Mouse (Mus musculus) adrenal gland, postnatal 4 days (tissue): Measurements from ENCODE around the gene Psg23. TPM values are rescaled to one million over a fixed set of nuclear protein-coding genes. Genes with fewer than 3 reads are reported as not detected.
"Not testable (repeated sequence)": the region's sequence is repeated elsewhere in the genome, so short reads cannot be mapped to it uniquely, and the experiment has no call there.

ENCODE experiments used
- DNase-seq, 2 experiments: peaks; one replicate each; pipeline ENCODE4 v3.0.0; 2021 to 2022; ENCODE audit warnings: low spot score in 2 of 2, mixed read lengths in 2 of 2
- long read RNA-seq, 2 experiments: library from polyadenylated mRNA; stranded (forward); transcript quantifications; one replicate each; pipeline ENCODE4 v2.0.0; 2021
- total RNA-seq, 2 experiments: library from RNA; stranded (reverse); gene quantifications; 2 replicates each; pipeline ENCODE4 v1.2.3; 2021

The Psg23 gene
- not detected for total RNA-seq
- long read RNA-seq, experiment 1 = 0 reads
- long read RNA-seq, experiment 2 = 0 reads

DNA sequence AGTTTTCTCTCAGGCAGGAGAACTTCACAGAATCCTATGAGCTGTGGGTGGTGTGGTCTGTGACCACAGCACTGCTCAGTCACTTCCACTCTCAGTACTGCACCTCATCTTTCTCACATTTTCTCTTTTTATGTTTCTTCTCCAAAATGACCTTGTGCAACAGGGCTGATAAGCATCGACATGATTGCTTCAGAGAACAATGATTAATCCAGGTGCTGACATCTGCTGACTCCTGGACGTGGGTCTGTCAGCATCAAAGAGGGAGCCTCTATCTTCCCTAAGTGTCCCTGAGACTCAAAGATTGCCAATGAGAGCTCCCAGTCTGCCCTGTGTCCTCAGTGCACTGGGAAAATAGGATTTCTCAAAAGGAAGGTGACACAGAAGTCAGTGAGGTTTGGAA is at the start of gene Psg23:
TSS of gene Psg23 (minus strand) at position 101 of the 400 bp plus-strand sequence.
- DNase-seq = not testable (repeated sequence)

DNA sequence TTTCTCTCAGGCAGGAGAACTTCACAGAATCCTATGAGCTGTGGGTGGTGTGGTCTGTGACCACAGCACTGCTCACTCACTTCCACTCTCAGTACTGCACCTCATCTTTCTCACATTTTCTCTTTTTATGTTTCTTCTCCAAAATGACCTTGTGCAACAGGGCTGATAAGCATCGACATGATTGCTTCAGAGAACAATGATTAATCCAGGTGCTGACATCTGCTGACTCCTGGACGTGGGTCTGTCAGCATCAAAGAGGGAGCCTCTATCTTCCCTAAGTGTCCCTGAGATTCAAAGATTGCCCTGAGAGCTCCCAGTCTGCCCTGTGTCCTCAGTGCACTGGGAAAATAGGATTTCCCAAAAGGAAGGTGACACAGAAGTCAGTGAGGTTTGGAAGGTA is 40.3 kb upstream of the Psg23 start, which contains the start of gene Psg21:
TSS of gene Psg21 (minus strand) at position 101 of the 400 bp plus-strand sequence.
- not testable (repeated sequence) for DNase-seq

DNA sequence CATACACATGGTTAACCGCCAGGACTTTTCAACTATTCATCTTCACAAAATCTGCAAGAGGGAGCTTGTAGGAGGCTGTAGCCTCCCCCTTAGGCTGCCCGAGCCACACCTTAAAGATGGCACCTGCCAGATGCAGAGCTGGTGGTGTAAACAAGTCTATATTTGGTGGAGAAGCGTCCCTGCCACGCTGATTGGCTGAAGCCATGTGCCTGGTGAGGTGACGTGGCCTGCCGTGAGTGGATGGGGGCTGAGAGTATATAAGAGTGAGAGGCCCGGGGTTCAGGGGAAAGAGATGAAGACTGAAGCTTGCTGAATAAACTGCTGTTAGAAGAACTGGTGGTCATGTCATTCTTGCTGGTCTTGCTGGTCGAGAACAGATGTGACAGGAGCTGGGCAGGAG is 10.6 kb upstream of the Psg23 start:
- not testable (repeated sequence) for DNase-seq

DNA sequence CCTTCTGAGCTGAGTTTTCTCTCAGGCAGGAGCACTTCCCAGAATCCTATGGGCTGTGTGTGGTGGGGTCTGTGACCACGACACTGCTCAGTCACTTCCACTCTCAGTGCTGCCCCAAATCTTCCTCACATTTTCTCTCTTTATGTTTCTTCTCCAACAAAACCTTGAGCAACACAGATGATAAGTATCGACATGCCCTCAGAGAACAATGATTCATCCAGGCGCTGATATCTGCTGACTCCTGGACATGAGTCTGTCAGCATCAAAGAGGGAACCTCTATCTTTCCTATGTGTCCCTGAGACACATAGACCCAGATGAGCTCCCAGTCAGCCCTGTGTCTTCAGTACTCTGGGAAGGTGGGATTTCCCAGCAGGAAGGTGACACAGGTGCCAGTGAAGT is 49.1 kb downstream of the Psg23 start, which contains the start of gene Psg27:
TSS of gene Psg27 (minus strand) at position 101 of the 400 bp plus-strand sequence.
- no peak for DNase-seq

DNA sequence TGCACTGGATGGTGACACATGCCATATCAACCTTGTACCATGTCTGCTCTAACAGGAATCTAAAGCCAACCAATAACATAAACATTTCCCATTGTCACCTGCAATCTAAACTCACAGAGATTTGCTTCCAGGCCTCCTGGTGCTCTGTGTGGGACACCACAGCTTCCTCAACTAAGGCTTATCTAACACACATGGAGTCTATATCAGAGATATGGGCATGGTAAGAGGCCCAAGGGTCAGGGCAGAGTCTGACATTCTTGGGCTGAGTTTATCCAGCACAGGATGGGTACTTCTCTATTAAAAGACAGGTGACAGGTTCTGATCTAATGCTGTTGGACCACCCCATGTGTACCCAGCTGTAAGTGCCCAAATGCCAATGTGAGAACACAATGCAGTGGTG is 56.5 kb downstream of the Psg23 start:
- no peak for DNase-seq

Other genes starting within 250 kb of the Psg23 start
- not detected for gene Psg28, start 184.5 kb downstream of the Psg23 start, total RNA-seq
- gene Psg26, start 132.3 kb downstream of the Psg23 start, total RNA-seq = not detected
- not detected for gene Psg25, start 84.2 kb downstream of the Psg23 start, total RNA-seq
- not detected for gene Psg27, start 49.2 kb downstream of the Psg23 start, total RNA-seq
- gene Psg21, start 40.2 kb upstream of the Psg23 start, total RNA-seq = not detected
- not detected for gene Psg20, start 69.7 kb upstream of the Psg23 start, total RNA-seq
- not detected for gene Psg22, start 101.6 kb upstream of the Psg23 start, total RNA-seq
- not detected for gene Psg19, start 182.0 kb upstream of the Psg23 start, total RNA-seq
- not detected for gene Psg17, start 205.1 kb upstream of the Psg23 start, total RNA-seq
- gene Mill2, start 223.5 kb upstream of the Psg23 start, total RNA-seq = 1 to 10 TPM; 5.1 to 8.1 TPM